Mouse (Mus musculus) lung, adult 2 months (tissue): ENCODE data around the gene Crybg2. TPM values are rescaled to one million over a fixed set of nuclear protein-coding genes. Genes with fewer than 3 reads are reported as not detected.

Experiments used
- DNase-seq: peaks from one replicate; pipeline ENCODE4 v3.0.0; 2022
- H3K4me1 ChIP-seq: fragments of 200-500 bp; 2 replicates; pipeline ENCODE4 v1.6.1; 2011; ENCODE audit warnings: low read length; ENCODE audit not compliant: control insufficient read depth, insufficient read depth
- H3K4me3 ChIP-seq: fragments of 200-500 bp; replicated peaks from 2 replicates; pipeline ENCODE3; 2011; ENCODE audit warnings: low read depth, mild to moderate bottlenecking, control low read depth, low read length; ENCODE audit errors: extremely low read depth
- CTCF ChIP-seq: fragments of 200-500 bp; IDR thresholded peaks from 2 replicates; pipeline ENCODE4 v1.5.1; 2011; ENCODE audit warnings: mild to moderate bottlenecking, low read length, control low read depth; ENCODE audit not compliant: insufficient read depth
- POLR2A ChIP-seq: fragments of 200-500 bp; IDR thresholded peaks from 2 replicates; pipeline ENCODE4 v1.6.1; 2011; ENCODE audit warnings: low read depth, mild to moderate bottlenecking, control low read depth, low read length, borderline replicate concordance; ENCODE audit errors: extremely low read depth
- WGBS: fragments of 180-500 bp; shearing (Covaris S2); methylation state at CpG from one replicate; pipeline ENCODE4 v1.1.7; 2018; 5-methylcytosine and 5-hydroxymethylcytosine counted together
- polyA plus RNA-seq: library from polyadenylated mRNA; depleted of rRNA; stranded (reverse); fragments of >200 nt; gene quantifications from 2 replicates; pipeline ENCODE4 v1.2.3, GENCODE M21; 2012

Crybg2 gene
- polyA plus RNA-seq, 1 experiment, result 14.7 TPM

DNA sequence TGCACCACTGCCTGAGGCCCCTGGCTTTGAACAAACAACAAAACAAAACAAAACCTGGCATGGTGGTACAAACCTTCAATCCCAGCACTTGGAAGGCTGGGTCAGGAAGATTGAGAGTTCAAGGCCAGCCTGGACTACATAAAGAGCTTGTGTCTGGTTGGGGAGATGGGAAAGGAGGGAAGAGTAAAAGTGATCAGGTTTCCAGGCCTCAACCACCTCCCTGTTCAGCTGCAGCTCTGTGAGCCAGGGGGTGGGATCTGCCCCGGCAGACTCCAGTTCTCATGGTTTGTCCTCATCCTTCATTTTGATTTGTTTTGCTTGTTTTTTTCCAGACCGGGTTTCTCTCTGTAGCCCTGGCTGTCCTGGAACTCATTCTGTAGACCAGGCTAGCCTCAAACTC, 55.9 kb downstream of the Crybg2 start:
- WGBS, result 59% methylated on average over 2 of the region's 2 CpGs

DNA sequence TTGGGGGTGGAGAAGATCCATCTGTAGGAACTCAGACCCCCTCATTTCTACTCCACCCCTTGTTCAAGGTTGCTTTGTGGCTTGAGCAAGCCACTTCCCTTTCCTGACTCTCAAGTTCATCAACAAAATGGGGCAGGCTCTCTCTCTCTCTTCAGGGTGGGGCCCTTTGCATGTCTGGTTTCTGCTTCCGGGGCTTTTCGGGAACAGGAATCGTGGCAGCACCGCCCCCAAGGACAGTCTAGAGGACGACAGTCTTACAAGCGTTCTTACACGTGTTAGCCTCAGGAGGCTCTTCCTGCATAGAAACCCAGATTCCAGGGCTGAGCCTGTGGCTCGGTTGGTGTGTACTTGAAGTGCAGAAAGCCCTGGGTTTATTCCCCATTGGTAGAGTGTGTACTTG, 56.4 kb downstream of the Crybg2 start:
- Histone ChIP-seq H3K4me1 (no peaks in the 10 kb centered on the region), H3K4me3 (no peak overlapping the region)
- 41% methylated on average over 8 of the region's 8 CpGs for WGBS
- TF ChIP-seq CTCF, result no peak
- TF ChIP-seq POLR2A, result no peak
- no peak for DNase-seq

More for the DNA sequence above, 55.9 kb downstream of the Crybg2 start:
- H3K4me1 ChIP-seq, result no peaks in the 10 kb centered on the region
- no peak overlapping the region for H3K4me3 ChIP-seq
- DNase-seq, result no peak
- no peak for TF ChIP-seq CTCF
- TF ChIP-seq POLR2A, result no peak

DNA sequence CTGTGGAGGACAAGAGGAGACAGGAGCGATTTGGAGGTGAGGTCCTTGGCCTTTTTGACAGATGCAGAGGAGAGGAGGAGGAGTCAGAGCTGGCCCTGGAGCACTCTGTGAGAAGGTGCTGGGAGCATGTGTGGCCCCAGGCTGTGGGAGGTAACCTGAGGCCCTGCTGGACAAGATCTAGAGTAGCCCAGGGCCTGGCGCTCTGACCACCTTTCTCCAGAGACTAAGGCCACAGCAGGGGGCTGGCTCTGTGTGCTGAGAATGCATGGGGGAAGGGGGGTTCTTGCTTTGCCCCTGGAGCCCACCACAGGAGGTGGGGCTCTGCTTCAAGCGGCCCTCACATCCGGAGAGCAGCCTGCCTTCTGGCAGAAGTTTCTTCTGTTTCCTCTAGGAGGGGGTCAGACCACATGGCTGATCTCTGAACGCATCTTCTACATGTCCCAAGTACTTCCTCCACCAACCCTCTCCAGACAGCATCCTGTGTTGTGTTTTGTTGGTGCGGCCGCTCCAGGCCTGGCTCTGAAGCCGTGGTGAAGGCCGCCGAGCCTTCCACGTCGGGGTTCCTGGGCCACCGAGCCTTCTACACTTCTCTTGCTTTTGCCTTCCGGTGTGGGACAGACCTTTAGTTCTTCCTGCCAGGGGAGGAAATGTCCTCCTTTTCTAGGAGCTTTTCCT, 57.6 kb downstream of the Crybg2 start:
- Histone ChIP-seq H3K4me1 (no peaks in the 10 kb centered on the region), H3K4me3 (no peak overlapping the region)
- no peak for DNase-seq
- 44% methylated on average over 14 of the region's 14 CpGs for WGBS
- TF ChIP-seq CTCF, result no peak
- TF ChIP-seq POLR2A, result 0 out of 2 replicates have a peak, but pooled peaks have one; percentile 7

DNA sequence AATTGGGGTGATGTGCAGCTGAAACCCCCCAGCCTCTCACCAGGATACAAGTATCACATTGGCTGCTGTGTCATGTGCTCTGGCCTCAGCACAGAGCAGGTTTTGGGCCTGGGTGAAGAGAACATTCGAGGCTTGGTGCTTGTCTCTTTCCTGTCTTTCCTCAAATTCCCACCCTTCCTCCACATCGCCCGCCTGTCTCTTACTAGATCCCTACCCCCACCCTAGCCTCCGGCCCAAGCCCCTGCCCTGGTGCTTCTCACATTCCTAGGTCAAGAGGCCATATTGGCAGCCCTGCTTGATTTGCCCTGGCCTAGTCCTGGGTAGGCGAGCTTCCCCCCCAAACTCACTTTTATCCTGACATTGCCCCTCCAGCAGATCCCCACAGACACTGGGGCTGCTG, 58.4 kb downstream of the Crybg2 start:
- TF ChIP-seq POLR2A (no peak), CTCF (no peak)
- peaks cover 1% of the 10 kb centered on the region; the same call in 1 of the 2 replicates for H3K4me1 ChIP-seq
- DNase-seq, result no peak
- H3K4me3 ChIP-seq, result no peak overlapping the region
- 81% methylated on average over 5 of the region's 5 CpGs for WGBS

DNA sequence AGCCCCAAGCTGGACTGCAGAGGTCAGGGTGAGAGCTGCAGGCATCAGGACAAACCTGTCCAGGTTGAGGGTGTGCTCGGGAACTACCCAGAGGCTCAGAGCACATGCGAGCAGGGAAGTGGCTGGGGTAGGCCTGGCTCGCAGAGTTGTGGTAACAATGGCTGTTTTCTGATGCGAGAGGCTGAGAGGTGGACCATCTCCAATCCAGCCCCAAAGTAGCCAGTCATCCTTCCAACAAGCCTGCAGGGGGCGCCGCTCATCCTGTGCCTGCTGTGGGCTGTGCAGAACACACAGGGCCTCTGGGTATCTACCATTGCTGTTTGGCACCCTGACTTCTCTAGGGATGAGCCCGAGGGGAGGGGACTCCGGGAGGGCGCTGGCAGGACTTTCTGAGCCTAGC, 59.0 kb downstream of the Crybg2 start:
- Histone ChIP-seq H3K4me3 (no peak overlapping the region), H3K4me1 (peaks cover 5% of the 10 kb centered on the region; the same call in 1 of the 2 replicates)
- WGBS, result 69% methylated on average over 9 of the region's 9 CpGs
- no peak for DNase-seq
- TF ChIP-seq POLR2A (no peak), CTCF (peak; percentile 15; the same call in 1 of the 2 replicates)

DNA sequence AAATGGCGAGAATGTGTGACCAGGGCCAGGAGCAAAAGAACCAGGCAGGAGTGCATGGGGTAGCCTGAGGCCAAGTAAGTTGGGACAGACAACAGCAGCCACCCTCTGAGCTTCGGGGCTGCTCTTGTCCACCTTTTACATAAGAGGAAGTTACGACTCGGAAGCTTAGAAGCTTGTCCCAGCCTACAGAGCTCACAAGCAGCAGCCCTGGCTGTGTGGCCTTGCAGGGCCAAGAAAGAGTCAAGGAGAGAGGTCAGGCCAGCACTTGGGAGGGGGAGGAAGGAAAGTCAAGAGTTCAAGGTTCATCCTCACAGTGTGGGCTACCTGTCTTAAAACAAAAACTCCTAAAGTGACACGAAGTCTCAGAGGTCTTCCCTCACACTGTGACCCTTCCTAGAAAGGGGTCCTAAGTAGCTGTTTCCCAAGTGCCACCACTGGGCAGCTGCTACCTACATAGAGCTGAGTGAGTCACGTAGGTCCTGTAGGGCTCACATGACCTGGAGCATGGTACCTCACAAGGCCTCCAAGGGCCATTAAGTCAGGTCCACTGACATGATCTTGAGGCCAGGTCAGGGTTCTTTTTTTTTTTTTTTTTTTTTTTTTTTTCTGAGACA, 59.7 kb downstream of the Crybg2 start:
- WGBS, result 70% methylated on average over 6 of the region's 6 CpGs
- Histone ChIP-seq H3K4me3 (no peak overlapping the region), H3K4me1 (peaks cover 5% of the 10 kb centered on the region; the same call in 1 of the 2 replicates)
- no peak for DNase-seq
- TF ChIP-seq CTCF (no peak), POLR2A (no peak)

DNA sequence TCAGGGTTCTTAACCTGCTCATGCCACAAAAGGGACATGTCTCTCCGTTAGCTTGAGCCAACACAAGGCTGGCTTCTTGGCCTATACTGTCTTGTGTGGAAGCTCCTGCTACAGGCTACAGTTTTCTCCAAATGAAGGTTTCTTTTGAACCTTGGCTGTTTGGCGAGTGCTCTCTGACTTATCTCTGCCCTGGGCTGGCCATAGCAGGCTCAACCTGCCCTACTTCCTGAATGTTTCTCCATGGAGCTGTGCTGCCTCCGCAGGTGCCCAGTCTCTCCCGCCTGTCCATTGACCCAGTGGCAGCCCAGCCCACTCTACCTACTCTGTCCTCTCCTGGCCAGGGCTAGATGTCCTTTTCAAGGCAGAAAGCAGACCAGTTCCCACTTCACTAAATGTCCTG, 60.3 kb downstream of the Crybg2 start:
- Histone ChIP-seq H3K4me1 (peaks cover 5% of the 10 kb centered on the region; the same call in 1 of the 2 replicates), H3K4me3 (no peak overlapping the region)
- no peak for DNase-seq
- WGBS, result 75% methylated on average over 4 of the region's 4 CpGs
- no peak for TF ChIP-seq CTCF
- no peak for TF ChIP-seq POLR2A

DNA sequence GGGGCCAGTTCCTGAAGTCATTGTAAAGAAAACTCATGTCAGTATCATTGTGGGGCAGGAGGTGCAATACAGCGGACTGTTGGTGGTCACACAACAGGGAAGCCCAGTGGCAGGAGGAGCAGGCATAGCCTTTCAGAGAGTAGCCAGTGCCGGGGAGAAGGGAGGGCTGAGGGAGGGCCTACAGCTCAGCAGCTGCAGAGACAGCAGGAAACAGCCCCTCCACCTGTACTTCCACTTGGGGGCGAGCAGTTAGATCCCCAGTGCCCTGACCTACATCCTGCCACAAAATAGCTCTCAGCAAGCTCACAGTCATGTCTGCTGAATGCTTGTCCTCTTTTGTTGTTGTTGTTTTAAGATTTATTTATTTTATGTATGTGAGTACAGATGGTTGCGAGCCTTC, 61.0 kb downstream of the Crybg2 start:
- TF ChIP-seq POLR2A (no peak), CTCF (no peak)
- 49% methylated on average over 4 of the region's 4 CpGs for WGBS
- no peak for DNase-seq
- Histone ChIP-seq H3K4me3 (no peak overlapping the region), H3K4me1 (peaks cover 5% of the 10 kb centered on the region; the same call in 1 of the 2 replicates)

DNA sequence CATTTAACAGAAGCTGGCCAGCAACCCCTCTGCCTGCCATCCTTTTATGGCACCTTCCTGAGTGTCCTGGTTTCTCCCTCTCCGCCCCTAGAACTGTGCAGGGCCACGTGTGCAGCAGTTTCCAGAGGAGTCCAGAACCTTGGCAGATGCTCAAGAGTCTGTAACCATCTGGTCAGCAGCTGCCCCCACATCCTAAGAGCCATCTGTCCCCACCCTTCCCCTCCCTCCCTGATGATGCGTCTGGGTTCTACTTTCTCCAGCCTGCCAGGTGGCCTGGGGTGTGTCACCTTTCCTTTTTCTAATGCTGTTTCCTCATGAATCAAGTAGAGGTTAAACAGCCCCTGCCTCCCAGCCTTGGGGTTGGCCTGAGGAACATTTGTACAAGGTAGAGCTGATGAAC, 61.7 kb downstream of the Crybg2 start:
- 24% methylated on average over 3 of the region's 3 CpGs for WGBS
- Histone ChIP-seq H3K4me1 (peaks cover 8% of the 10 kb centered on the region; the same call in 1 of the 2 replicates), H3K4me3 (no peak overlapping the region)
- DNase-seq, result no peak
- no peak for TF ChIP-seq POLR2A
- TF ChIP-seq CTCF, result no peak

DNA sequence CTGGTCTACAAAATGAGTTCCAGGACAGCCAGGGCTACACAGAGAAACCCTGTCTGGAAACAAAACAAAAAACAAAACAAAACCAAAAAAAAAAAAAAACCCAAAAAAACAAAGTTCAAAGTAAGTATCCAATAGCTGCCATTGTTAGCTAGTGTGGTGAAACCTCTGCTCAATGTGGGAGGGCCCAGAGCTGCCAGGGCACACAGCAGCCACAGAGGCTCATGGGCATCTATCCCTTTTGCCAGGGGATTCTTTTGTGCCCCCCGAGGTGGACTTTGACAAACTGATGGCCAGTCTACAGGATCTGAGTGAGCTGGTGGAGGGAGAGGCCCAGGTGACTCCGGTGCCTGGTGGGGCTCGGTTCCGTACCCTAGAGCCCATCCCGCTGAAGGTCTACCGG, 62.5 kb downstream of the Crybg2 start:
- TF ChIP-seq POLR2A (no peak), CTCF (no peak)
- DNase-seq, result no peak
- Histone ChIP-seq H3K4me1 (peaks cover 13% of the 10 kb centered on the region), H3K4me3 (no peak overlapping the region)
- WGBS, result 95% methylated on average over 6 of the region's 6 CpGs
